In the genomic region with DNA sequence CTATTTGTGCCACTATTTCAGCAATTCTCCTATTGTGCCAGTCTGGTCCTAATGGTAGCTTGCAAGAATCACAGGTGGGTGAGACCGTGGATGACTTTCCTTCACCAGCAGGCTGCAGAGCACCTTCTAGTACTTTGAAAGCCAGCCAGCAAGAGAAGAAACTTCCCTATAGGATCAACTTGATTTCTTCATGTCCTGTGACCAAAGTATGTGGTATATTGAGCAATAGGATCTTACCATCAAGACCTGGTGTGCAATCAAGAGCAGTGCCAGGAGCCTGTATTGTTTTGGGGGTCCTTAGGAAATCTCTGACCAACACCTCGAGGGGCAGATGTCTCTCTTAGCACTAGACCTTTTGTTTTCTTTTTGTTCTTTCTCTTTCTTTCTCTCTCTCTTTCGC, we compare ENCODE assay signal across 20 mouse cellular contexts.
"Had no signal": no experiment of that assay in that cellular context is flagged by ENCODE, and none has a peak within 500 bp of the region (broad histone marks: within the 10 kb centered on the region; RNA-seq: fewer than 3 reads in every experiment).

No protein-coding gene starts in this region.

- H3K9ac ChIP-seq: limb, embryonic 12.5 days; liver, embryonic 14.5 days; midbrain, embryonic 15.5 days; neural tube, embryonic 15.5 days; stomach, embryonic 15.5 days had no signal

- H3K9me3 ChIP-seq: limb, embryonic 12.5 days; megakaryocyte, embryonic 14.5 days; midbrain, embryonic 15.5 days; neural tube, embryonic 15.5 days; stomach, embryonic 15.5 days had no signal

- DNase-seq: kidney, adult 11 months; kidney, adult 9 months; kidney, postnatal 4 days; liver; lung, adult 2 months; lung, postnatal 14 days; retina, postnatal 1 day; right cerebral cortex, postnatal 4 days; spleen, adult 18-20 months; thymus, adult 2 months; thymus, postnatal 36 days had no signal

- H3K4me2 ChIP-seq: limb, embryonic 12.5 days; midbrain, embryonic 11.5 days; midbrain, embryonic 15.5 days; neural tube, embryonic 15.5 days; stomach, embryonic 15.5 days had no signal

- H3K4me3 ChIP-seq: layer of hippocampus, adult 2 months; limb, embryonic 12.5 days; megakaryocyte, embryonic 14.5 days; midbrain, embryonic 15.5 days; neural tube, embryonic 15.5 days; stomach, embryonic 15.5 days had no signal

- H3K27me3 ChIP-seq: limb, embryonic 12.5 days; megakaryocyte, embryonic 14.5 days; midbrain, embryonic 15.5 days; neural tube, embryonic 15.5 days; stomach, embryonic 15.5 days had no signal

- H3K27ac ChIP-seq: kidney, postnatal 0 days; layer of hippocampus, adult 2 months; limb, embryonic 12.5 days; liver, embryonic 14.5 days; midbrain, embryonic 15.5 days; neural tube, embryonic 15.5 days; stomach, embryonic 15.5 days had no signal

- H3K36me3 ChIP-seq: limb, embryonic 12.5 days; midbrain, embryonic 15.5 days; neural tube, embryonic 15.5 days; stomach, embryonic 15.5 days had no signal

- ATAC-seq: midbrain, embryonic 15.5 days had no signal
